ENCODE assay signal across 8 mouse cellular contexts in the genomic region with DNA sequence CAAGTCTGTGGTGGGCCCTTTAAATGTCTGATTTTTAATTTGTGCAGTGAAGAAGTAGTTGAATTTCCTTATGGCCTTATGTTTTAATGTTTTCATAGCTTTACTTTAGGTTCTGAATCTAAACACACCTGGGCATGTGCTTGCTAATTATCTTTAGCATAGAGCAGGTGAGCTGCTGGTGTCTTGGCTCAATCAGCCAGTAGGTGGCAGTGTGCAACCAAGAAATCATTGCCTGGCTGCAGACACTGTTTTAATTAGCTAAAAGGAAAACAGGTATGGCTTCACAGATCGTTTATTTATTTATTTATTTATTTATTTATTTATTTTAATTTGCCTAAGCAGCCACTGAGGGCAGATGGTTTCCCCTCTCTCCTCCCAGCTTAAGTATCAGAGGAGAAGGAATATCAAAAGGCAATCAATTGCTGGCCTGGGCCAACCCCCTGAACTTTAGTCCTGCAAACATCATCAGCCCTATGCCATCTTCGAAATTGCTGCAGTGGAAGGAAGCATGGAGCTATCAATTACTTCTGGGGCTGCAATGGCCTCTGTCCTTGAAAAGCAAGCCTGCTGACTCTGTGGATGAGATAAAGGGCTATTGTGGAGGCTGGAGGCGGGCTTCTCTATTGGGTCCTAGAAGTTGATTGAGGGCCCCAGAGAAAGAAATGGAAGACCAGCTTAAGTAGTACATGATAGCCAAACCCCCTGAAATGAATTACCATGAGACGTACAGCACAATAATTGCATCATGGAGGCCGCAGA.
DNase-seq lines count a peak whose midpoint lies in the region; ATAC-seq and TF ChIP-seq lines count a peak whose summit lies in the region.

No protein-coding gene starts in this region.

- H3K36me3 ChIP-seq in CH12.LX (replicated peaks in 1 of 2; ENCODE audit: control insufficient read depth in 1 of 2, insufficient read depth in 1 of 2, low read length in 1 of 2), result no peaks in the 10 kb centered on the region
- H3K36me3 ChIP-seq in forebrain, postnatal 0 days (ENCODE audit: insufficient read depth), result no peaks in the 10 kb centered on the region
- no peaks in the 10 kb centered on the region for H3K36me3 ChIP-seq in midbrain, embryonic 14.5 days (ENCODE audit: control insufficient read depth, insufficient read depth, low read length)

- no peak for TF ChIP-seq EP300 in CH12.LX (IDR thresholded peaks at IDR 0.05; ENCODE audit: low read length)

- no peak overlapping the region for H3K27ac ChIP-seq in CH12.LX (ENCODE audit: insufficient read depth, low read depth)
- no peak overlapping the region for H3K27ac ChIP-seq in forebrain, postnatal 0 days (ENCODE audit: low read depth, low read length)
- no peak overlapping the region for H3K27ac ChIP-seq in midbrain, embryonic 14.5 days (replicated peaks; ENCODE audit: low read depth, low read length)

- TF ChIP-seq POLR2A in CH12.LX (IDR thresholded peaks at IDR 0.05; ENCODE audit: low read depth, low read length), result no peak

- dilution Hi-C loops in CH12.LX (cut with MboI; ENCODE audit: extremely low pct_ligation_motif_present, extremely low pct_unique_long_range_greater_than_20kb, low sequenced_read_pairs), result no loop called here

- H3K9me3 ChIP-seq in CH12.LX (replicated peaks; ENCODE audit: low read length), result peaks cover 70% of the 10 kb centered on the region
- H3K9me3 ChIP-seq in forebrain, postnatal 0 days (ENCODE audit: low read length), result no peaks in the 10 kb centered on the region
- no peaks in the 10 kb centered on the region for H3K9me3 ChIP-seq in midbrain, embryonic 14.5 days (ENCODE audit: control insufficient read depth, low read length)

- intact Hi-C loops in gastrocnemius, postnatal 14 days (cut with DNase I; ENCODE audit: low total_unique reads), result no loop called here

- no peaks in the 10 kb centered on the region for H3K27me3 ChIP-seq in CH12.LX (replicated peaks)
- H3K27me3 ChIP-seq in forebrain, postnatal 0 days (ENCODE audit: insufficient read depth, low read length), result no peaks in the 10 kb centered on the region
- H3K27me3 ChIP-seq in midbrain, embryonic 14.5 days (ENCODE audit: control insufficient read depth, insufficient read depth, low read length), result no peaks in the 10 kb centered on the region

- H3K4me3 ChIP-seq in CH12.LX (replicated peaks in 1 of 3; ENCODE audit: low read depth in 2 of 3, low read length in 2 of 3, poor library complexity in 1 of 3), result no peak overlapping the region
- no peak overlapping the region for H3K4me3 ChIP-seq in forebrain, postnatal 0 days (ENCODE audit: low read depth, low read length)
- no peak overlapping the region for H3K4me3 ChIP-seq in midbrain, embryonic 14.5 days (replicated peaks; ENCODE audit: low read depth, low read length)

- no peaks in the 10 kb centered on the region for H3K4me1 ChIP-seq in CH12.LX (ENCODE audit: control insufficient read depth in 1 of 2, insufficient read depth in 2 of 2)
- no peaks in the 10 kb centered on the region for H3K4me1 ChIP-seq in forebrain, postnatal 0 days (ENCODE audit: insufficient read depth)
- no peaks in the 10 kb centered on the region for H3K4me1 ChIP-seq in midbrain, embryonic 14.5 days (ENCODE audit: control insufficient read depth, insufficient read depth, low read length)

- peak; percentile 32 to 55; a peak in 3 of 4 replicates for TF ChIP-seq CTCF in CH12.LX (conservative IDR thresholded peaks at IDR 0.05 in 1 of 2, IDR thresholded peaks at IDR 0.05 in 1 of 2; ENCODE audit: low read depth in 2 of 2, low read length in 2 of 2)
- TF ChIP-seq CTCF in forebrain, postnatal 0 days (IDR thresholded peaks at IDR 0.05; ENCODE audit: low read depth), result peak; percentile 82

- no peak for ATAC-seq in forebrain, postnatal 0 days
- ATAC-seq in midbrain, embryonic 14.5 days (ENCODE audit: low FRiP score, low TSS enrichment), result no peak
- no peak for ATAC-seq in granulocyte monocyte progenitor cell, adult 5-6 weeks (replicated peaks; ENCODE audit: poor library complexity, severe bottlenecking)

- peak; percentile 60 for TF ChIP-seq RAD21 in CH12.LX (IDR thresholded peaks at IDR 0.05; ENCODE audit: low read depth, low read length)

- in situ Hi-C loops in CH12.LX (cut with MboI; ENCODE audit: low pct_ligation_motif_present, low pct_unique_long_range_greater_than_20kb, low sequenced_read_pairs), result no loop called here

- H3K4me2 ChIP-seq in CH12.LX (ENCODE audit: insufficient read depth, low read depth, poor library complexity, severe bottlenecking), result no peak overlapping the region
- no peak overlapping the region for H3K4me2 ChIP-seq in forebrain, postnatal 0 days (ENCODE audit: low read depth)
- no peak overlapping the region for H3K4me2 ChIP-seq in midbrain, embryonic 14.5 days (ENCODE audit: low read length)

- H3K9ac ChIP-seq in CH12.LX (ENCODE audit: insufficient read depth, low read depth), result no peak overlapping the region
- H3K9ac ChIP-seq in forebrain, postnatal 0 days, result no peak overlapping the region
- H3K9ac ChIP-seq in midbrain, embryonic 14.5 days (replicated peaks; ENCODE audit: low read length), result no peak overlapping the region

- 54% methylated on average over 5 of the region's 5 CpGs for WGBS in forebrain, postnatal 0 days
- 62% methylated on average over 5 of the region's 5 CpGs for WGBS in midbrain, embryonic 14.5 days

- peak; percentile 7 for DNase-seq in gastrocnemius, postnatal 14 days
- DNase-seq in gastrocnemius, postnatal 25 days, result no peak
- peak; percentile 6 for DNase-seq in CH12.LX (ENCODE audit: extremely low read depth)
- peak; percentile 5 for DNase-seq in c-Kit-positive CD71-negative TER-119-negative erythroid progenitor cells, embryonic 14.5 days (ENCODE audit: low read depth)
- peak; percentile 81 for DNase-seq in forebrain, postnatal 0 days
- peak; percentile 48 to 57 for DNase-seq in layer of hippocampus, adult 8-10 months (ENCODE audit: low spot score in 2 of 2)
- DNase-seq in midbrain, embryonic 14.5 days, result peak; percentile 85

- no peaks in the 10 kb centered on the region for H3K79me2 ChIP-seq in CH12.LX (replicated peaks; ENCODE audit: control insufficient read depth, extremely low read depth, insufficient read depth, poor library complexity, severe bottlenecking)

TF ChIP-seq in CH12.LX, 34 proteins besides CTCF, POLR2A, EP300 and RAD21:
- TF ChIP-seq UBTF (IDR thresholded peaks at IDR 0.05; ENCODE audit: low read depth, low read length) (no peak), POLR2AphosphoS2 (IDR thresholded peaks at IDR 0.05; ENCODE audit: low read depth, low read length) (no peak)
